Mouse (Mus musculus): ENCODE results near the gene Tbc1d22a. TPM values are rescaled to one million over a fixed set of nuclear protein-coding genes. Genes with fewer than 3 reads are reported as not detected.

The Tbc1d22a gene
- polyA plus RNA-seq, 1 experiment from 2014 or later, result 13.2 TPM

DNA sequence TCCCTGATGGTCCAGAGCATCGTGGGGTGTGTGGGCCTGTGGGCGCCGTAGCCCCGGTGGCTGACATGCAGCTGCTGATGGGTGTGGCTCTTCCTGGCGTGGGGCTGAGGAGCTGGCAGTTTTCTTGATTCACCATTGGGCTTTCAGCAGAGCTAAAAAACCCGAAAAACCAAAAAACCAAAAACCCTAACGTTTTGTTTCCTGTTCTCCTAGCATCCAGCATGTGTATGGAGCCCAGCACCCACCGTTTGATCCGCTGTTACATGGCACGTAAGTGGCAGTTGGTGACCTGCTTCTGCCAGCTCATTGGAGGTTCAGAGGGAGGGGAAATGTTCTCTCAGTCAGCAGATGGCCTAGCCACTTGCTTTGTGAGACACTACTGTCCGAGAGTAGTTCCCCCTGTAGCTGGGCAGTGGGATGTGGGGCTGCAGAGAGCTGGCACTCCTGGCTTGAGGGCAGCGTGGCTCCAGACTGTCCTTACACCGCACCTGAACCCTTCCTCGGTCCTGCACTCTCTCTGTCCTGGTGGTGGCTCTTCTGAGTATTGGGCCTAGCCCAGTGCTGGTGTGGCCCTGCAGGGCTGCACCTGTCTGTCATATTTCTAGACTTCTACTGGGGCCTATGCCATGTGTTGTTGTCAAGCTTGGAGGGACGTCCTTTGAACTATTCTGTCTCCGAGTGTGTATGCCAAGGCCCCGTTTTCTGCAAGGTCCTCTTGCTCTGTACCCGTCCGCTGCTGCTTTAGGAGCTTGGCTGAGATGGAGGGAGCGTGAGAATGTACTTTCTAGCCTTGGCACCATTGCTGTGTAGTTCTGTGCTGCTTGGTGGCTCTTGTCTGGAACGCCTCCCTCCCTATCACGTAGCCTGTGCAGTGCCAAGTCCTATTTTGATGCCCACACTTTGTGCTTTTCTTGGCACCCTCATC, 20.5 kb downstream of the Tbc1d22a start:
- H3K4me2 ChIP-seq (ENCODE audit: low read length), result no peak overlapping the region
- H3K9ac ChIP-seq (ENCODE audit: low read depth, low read length), result no peak overlapping the region
- H3K9me3 ChIP-seq (ENCODE audit: control insufficient read depth, low read length), result no peaks in the 10 kb centered on the region
- H3K27ac ChIP-seq (ENCODE audit: low read depth, low read length), result no peak overlapping the region
- WGBS, result 78% methylated on average over 22 of the region's 22 CpGs
- H3K36me3 ChIP-seq (ENCODE audit: control insufficient read depth, insufficient read depth, low read length), result no peaks in the 10 kb centered on the region
- ATAC-seq, result no peak
- H3K27me3 ChIP-seq (replicated peaks; ENCODE audit: control insufficient read depth, insufficient read depth, low read length), result no peaks in the 10 kb centered on the region
- no peak overlapping the region for H3K4me3 ChIP-seq (ENCODE audit: low read length)
- H3K4me1 ChIP-seq (ENCODE audit: control insufficient read depth, insufficient read depth, low read depth, low read length), result peaks cover 3% of the 10 kb centered on the region; the same call in 1 of the 2 replicates

DNA sequence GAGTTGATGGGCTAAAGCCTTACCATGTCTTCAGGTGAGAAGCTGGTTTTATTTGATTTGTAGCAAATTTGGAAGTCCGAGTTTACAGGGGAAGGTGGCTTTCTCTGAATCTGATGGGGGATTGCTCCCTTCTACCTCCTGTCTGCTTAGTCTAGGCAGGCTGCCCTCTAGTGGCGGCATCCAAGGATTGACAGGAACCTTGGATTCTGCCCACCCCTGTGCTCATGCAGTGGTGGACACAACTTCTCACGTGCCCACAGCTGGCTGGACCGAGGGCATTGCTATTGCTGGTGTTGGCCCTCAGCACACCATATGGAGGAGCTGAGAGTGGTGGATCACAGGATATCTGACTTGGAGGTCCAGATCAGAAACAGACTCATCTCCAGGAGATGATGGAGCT, 22.0 kb downstream of the Tbc1d22a start:
- Histone ChIP-seq H3K9me3 (ENCODE audit: control insufficient read depth, low read length) (no peaks in the 10 kb centered on the region), H3K4me3 (ENCODE audit: low read length) (no peak overlapping the region), H3K4me2 (ENCODE audit: low read length) (no peak overlapping the region), H3K36me3 (ENCODE audit: control insufficient read depth, insufficient read depth, low read length) (no peaks in the 10 kb centered on the region), H3K4me1 (ENCODE audit: control insufficient read depth, insufficient read depth, low read depth, low read length) (peaks cover 3% of the 10 kb centered on the region; the same call in 1 of the 2 replicates), H3K27ac (ENCODE audit: low read depth, low read length) (no peak overlapping the region), H3K9ac (ENCODE audit: low read depth, low read length) (no peak overlapping the region), H3K27me3 (replicated peaks; ENCODE audit: control insufficient read depth, insufficient read depth, low read length) (no peaks in the 10 kb centered on the region)
- WGBS, result 45% methylated on average over 4 of the region's 4 CpGs
- ATAC-seq, result no peak

- 91% methylated on average over 3 of the region's 3 CpGs for WGBS
Observed at GRCm38 (mm10) chr15:86238076-86238475, 23.8 kb downstream of the Tbc1d22a start.

GRCm38 (mm10) chr15:86239068-86239467, 24.8 kb downstream of the Tbc1d22a start:
- H3K9me3 ChIP-seq (ENCODE audit: control insufficient read depth, low read length), result no peaks in the 10 kb centered on the region
- H3K4me3 ChIP-seq (ENCODE audit: low read length), result no peak overlapping the region
- no peak for ATAC-seq
- no peak overlapping the region for H3K4me2 ChIP-seq (ENCODE audit: low read length)
- H3K9ac ChIP-seq (ENCODE audit: low read depth, low read length), result no peak overlapping the region
- H3K36me3 ChIP-seq (ENCODE audit: control insufficient read depth, insufficient read depth, low read length), result no peaks in the 10 kb centered on the region
- H3K27me3 ChIP-seq (replicated peaks; ENCODE audit: control insufficient read depth, insufficient read depth, low read length), result no peaks in the 10 kb centered on the region
- H3K4me1 ChIP-seq (ENCODE audit: control insufficient read depth, insufficient read depth, low read depth, low read length), result no peaks in the 10 kb centered on the region; the same call in 1 of the 2 replicates
- 90% methylated on average over 6 of the region's 6 CpGs for WGBS
- no peak overlapping the region for H3K27ac ChIP-seq (ENCODE audit: low read depth, low read length)

More at GRCm38 (mm10) chr15:86238076-86238475, 23.8 kb downstream of the Tbc1d22a start:
- Histone ChIP-seq H3K27ac (ENCODE audit: low read depth, low read length) (no peak overlapping the region), H3K4me1 (ENCODE audit: control insufficient read depth, insufficient read depth, low read depth, low read length) (no peaks in the 10 kb centered on the region; the same call in 1 of the 2 replicates), H3K4me3 (ENCODE audit: low read length) (no peak overlapping the region), H3K9ac (ENCODE audit: low read depth, low read length) (no peak overlapping the region), H3K4me2 (ENCODE audit: low read length) (no peak overlapping the region), H3K36me3 (ENCODE audit: control insufficient read depth, insufficient read depth, low read length) (no peaks in the 10 kb centered on the region), H3K27me3 (replicated peaks; ENCODE audit: control insufficient read depth, insufficient read depth, low read length) (no peaks in the 10 kb centered on the region), H3K9me3 (ENCODE audit: control insufficient read depth, low read length) (no peaks in the 10 kb centered on the region)
- no peak for ATAC-seq

- Histone ChIP-seq H3K27me3 (replicated peaks; ENCODE audit: control insufficient read depth, insufficient read depth, low read length) (no peaks in the 10 kb centered on the region), H3K9me3 (ENCODE audit: control insufficient read depth, low read length) (no peaks in the 10 kb centered on the region), H3K4me2 (ENCODE audit: low read length) (no peak overlapping the region), H3K4me1 (ENCODE audit: control insufficient read depth, insufficient read depth, low read depth, low read length) (no peaks in the 10 kb centered on the region; the same call in 1 of the 2 replicates), H3K27ac (ENCODE audit: low read depth, low read length) (no peak overlapping the region), H3K9ac (ENCODE audit: low read depth, low read length) (no peak overlapping the region), H3K4me3 (ENCODE audit: low read length) (no peak overlapping the region), H3K36me3 (ENCODE audit: control insufficient read depth, insufficient read depth, low read length) (no peaks in the 10 kb centered on the region)
- 0 out of 2 replicates have a peak, but pooled peaks have one; percentile 42 for ATAC-seq
- WGBS, result 30% methylated on average over 10 of the region's 10 CpGs
Observed at GRCm38 (mm10) chr15:86239801-86240200, 25.5 kb downstream of the Tbc1d22a start.

DNA sequence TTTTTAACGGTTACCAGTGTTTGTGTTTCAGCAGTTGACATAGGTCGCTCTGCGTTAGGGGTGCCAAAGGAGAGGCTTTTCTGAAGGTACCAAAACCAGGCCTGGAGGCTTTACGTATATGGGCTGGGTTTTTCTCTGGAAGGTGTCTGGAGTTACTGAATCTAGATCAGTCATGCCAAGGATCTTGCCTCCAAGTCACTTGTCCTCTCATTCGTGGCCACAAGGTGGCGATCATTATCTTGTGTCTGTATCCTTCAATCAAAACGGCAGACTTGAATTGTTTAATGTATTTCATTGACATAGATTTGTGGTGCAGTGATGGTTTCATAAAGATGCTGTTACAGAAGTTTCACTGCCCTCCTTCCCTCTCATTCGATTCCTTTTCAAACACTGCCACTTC, 29.4 kb downstream of the Tbc1d22a start:
- H3K9me3 ChIP-seq (ENCODE audit: control insufficient read depth, low read length), result no peaks in the 10 kb centered on the region
- no peak overlapping the region for H3K4me2 ChIP-seq (ENCODE audit: low read length)
- no peaks in the 10 kb centered on the region for H3K27me3 ChIP-seq (replicated peaks; ENCODE audit: control insufficient read depth, insufficient read depth, low read length)
- no peak overlapping the region for H3K9ac ChIP-seq (ENCODE audit: low read depth, low read length)
- H3K27ac ChIP-seq (ENCODE audit: low read depth, low read length), result no peak overlapping the region
- peaks cover 5% of the 10 kb centered on the region; the same call in 1 of the 2 replicates for H3K36me3 ChIP-seq (ENCODE audit: control insufficient read depth, insufficient read depth, low read length)
- no peaks in the 10 kb centered on the region for H3K4me1 ChIP-seq (ENCODE audit: control insufficient read depth, insufficient read depth, low read depth, low read length)
- no peak for ATAC-seq
- no peak overlapping the region for H3K4me3 ChIP-seq (ENCODE audit: low read length)
- WGBS, result 41% methylated on average over 8 of the region's 8 CpGs

- Histone ChIP-seq H3K4me3 (ENCODE audit: low read length) (no peak overlapping the region), H3K4me1 (ENCODE audit: control insufficient read depth, insufficient read depth, low read depth, low read length) (no peaks in the 10 kb centered on the region), H3K36me3 (ENCODE audit: control insufficient read depth, insufficient read depth, low read length) (peaks cover 5% of the 10 kb centered on the region; the same call in 1 of the 2 replicates), H3K4me2 (ENCODE audit: low read length) (no peak overlapping the region), H3K9me3 (ENCODE audit: control insufficient read depth, low read length) (no peaks in the 10 kb centered on the region), H3K9ac (ENCODE audit: low read depth, low read length) (no peak overlapping the region), H3K27me3 (replicated peaks; ENCODE audit: control insufficient read depth, insufficient read depth, low read length) (no peaks in the 10 kb centered on the region), H3K27ac (ENCODE audit: low read depth, low read length) (no peak overlapping the region)
- WGBS, result 97% methylated on average over 2 of the region's 2 CpGs
- ATAC-seq, result no peak
Observed at GRCm38 (mm10) chr15:86244380-86244779, 30.1 kb downstream of the Tbc1d22a start.

- Histone ChIP-seq H3K36me3 (ENCODE audit: control insufficient read depth, insufficient read depth, low read length) (peaks cover 5% of the 10 kb centered on the region; the same call in 1 of the 2 replicates), H3K9me3 (ENCODE audit: control insufficient read depth, low read length) (no peaks in the 10 kb centered on the region), H3K9ac (ENCODE audit: low read depth, low read length) (no peak overlapping the region; the same call in 1 of the 2 replicates), H3K4me2 (ENCODE audit: low read length) (no peak overlapping the region), H3K4me1 (ENCODE audit: control insufficient read depth, insufficient read depth, low read depth, low read length) (peaks cover 8% of the 10 kb centered on the region), H3K4me3 (ENCODE audit: low read length) (no peak overlapping the region), H3K27me3 (replicated peaks; ENCODE audit: control insufficient read depth, insufficient read depth, low read length) (no peaks in the 10 kb centered on the region), H3K27ac (ENCODE audit: low read depth, low read length) (no peak overlapping the region)
- 55% methylated on average over 9 of the region's 9 CpGs for WGBS
- ATAC-seq, result peak; percentile 79
Observed at GRCm38 (mm10) chr15:86250269-86250668, 36.0 kb downstream of the Tbc1d22a start.

GRCm38 (mm10) chr15:86252130-86252529, 37.9 kb downstream of the Tbc1d22a start:
- Histone ChIP-seq H3K4me1 (ENCODE audit: control insufficient read depth, insufficient read depth, low read depth, low read length) (peaks cover 8% of the 10 kb centered on the region), H3K9me3 (ENCODE audit: control insufficient read depth, low read length) (no peaks in the 10 kb centered on the region), H3K36me3 (ENCODE audit: control insufficient read depth, insufficient read depth, low read length) (no peaks in the 10 kb centered on the region), H3K4me2 (ENCODE audit: low read length) (no peak overlapping the region), H3K27ac (ENCODE audit: low read depth, low read length) (no peak overlapping the region), H3K27me3 (replicated peaks; ENCODE audit: control insufficient read depth, insufficient read depth, low read length) (no peaks in the 10 kb centered on the region), H3K4me3 (ENCODE audit: low read length) (no peak overlapping the region), H3K9ac (ENCODE audit: low read depth, low read length) (no peak overlapping the region)
- no peak for ATAC-seq
